ENCODE assay signal across 8 mouse cellular contexts in genomic region chr10:77517066-77517620, GRCm38 (mm10). TPM values are rescaled to one million over a fixed set of nuclear protein-coding genes. Genes with fewer than 3 reads are reported as not detected.
DNase-seq lines count a peak whose midpoint lies in the region; ATAC-seq lines count a peak whose summit lies in the region.

No protein-coding gene starts in this region.

- H3K9me3 ChIP-seq in heart, embryonic 11.5 days (replicated peaks; ENCODE audit: control insufficient read depth, low read length), result no peaks in the 10 kb centered on the region

- H3K36me3 ChIP-seq in heart, embryonic 11.5 days (ENCODE audit: control insufficient read depth, insufficient read depth, low read length), result peaks cover 11% of the 10 kb centered on the region

- H3K4me2 ChIP-seq in heart, embryonic 11.5 days, result peak overlapping the region; percentile 88

- no peak overlapping the region for H3K4me3 ChIP-seq in heart, embryonic 11.5 days (ENCODE audit: low read depth, low read length)

- DNase-seq in CD8-positive naive resting alpha-beta T cell, adult 2 months (ENCODE audit: low read depth in 2 of 2, low spot score in 2 of 2), result peak; percentile 65 to 69
- DNase-seq in ZHBTc4 (ENCODE audit: low read depth, low spot score), result peak; percentile 83
- peak; percentile 77 for DNase-seq in embryo, embryonic 10.5 days (ENCODE audit: low spot score)
- DNase-seq in kidney, postnatal 25 days, result peak; percentile 73 to 80
- DNase-seq in lung, postnatal 4 days, result peak; percentile 81 to 82
- peak; percentile 65 for DNase-seq in skeletal muscle tissue, adult 2 months (ENCODE audit: low read depth, low spot score)

- H3K9ac ChIP-seq in heart, embryonic 11.5 days (ENCODE audit: low read depth, low read length), result no peak overlapping the region

- no peak overlapping the region for H3K27ac ChIP-seq in heart, embryonic 11.5 days (ENCODE audit: low read depth, low read length)

- 22% methylated on average over 20 of the region's 20 CpGs for WGBS in heart, embryonic 11.5 days (ENCODE audit: insufficient replicate concordance)

- peaks cover 17% of the 10 kb centered on the region for H3K4me1 ChIP-seq in heart, embryonic 11.5 days (ENCODE audit: control insufficient read depth, insufficient read depth, low read length)

- H3K27me3 ChIP-seq in heart, embryonic 11.5 days (ENCODE audit: control insufficient read depth, insufficient read depth, low read length), result 0 out of 2 replicates have a peak, but pooled peaks cover 2% of the 10 kb centered on the region

- ATAC-seq in heart, embryonic 11.5 days (replicated peaks; ENCODE audit: insufficient number of reproducible peaks, low FRiP score, low TSS enrichment), result no peak
- no peak for ATAC-seq in activated CD4-positive, CD25-positive, alpha-beta regulatory T cell, adult 4 months

RNA-seq across cellular contexts. Expression of gene Fam207a, which starts 1.6 kb away (rescaled TPM):
- 26.2 and 28.1 TPM in 2 replicates for polyA plus RNA-seq in heart, embryonic 11.5 days (2014; fragmentation: Nextera tagmentation; extraction: Ambion mirVana)
- polyA plus RNA-seq in activated CD4-positive, CD25-positive, alpha-beta regulatory T cell, adult 4 months (2017; shearing (Covaris generic)), result 10 to 100 TPM; 15.2 to 15.3 TPM

RNA-seq across cellular contexts. Expression of gene Itgb2, which starts 12.9 kb away (rescaled TPM):
- 2.3 and 2.4 TPM in 2 replicates for polyA plus RNA-seq in heart, embryonic 11.5 days (2014; fragmentation: Nextera tagmentation; extraction: Ambion mirVana)
- polyA plus RNA-seq in activated CD4-positive, CD25-positive, alpha-beta regulatory T cell, adult 4 months (2017; shearing (Covaris generic)), result 100 to 1,000 TPM; 375 to 386 TPM

Comparison
In these comparisons a context has a peak if more than half of its experiments do, and no peak if none do; other contexts are left out.
1. RNA of gene Itgb2, which starts 12.9 kb away (polyA plus RNA-seq): 375 to 386 TPM in activated CD4-positive, CD25-positive, alpha-beta regulatory T cell, adult 4 months; 2.3 to 2.4 TPM in heart, embryonic 11.5 days; every median in the first group is over 100 times any median in the second.
2. Peak in every context shown above with its lines, with median percentiles within 50 percentile points of each other: DNase-seq.